Mouse (Mus musculus) liver, embryonic 11.5 days (tissue): ENCODE results near the gene Plp1. TPM values are rescaled to one million over a fixed set of nuclear protein-coding genes. Genes with fewer than 3 reads are reported as not detected.

Experiments used
- ATAC-seq: fragments of 200-750 bp; cut with Nextera tagmentation; replicated peaks from 2 replicates; pipeline ENCODE4 v1.8.0; 2017; ENCODE audit warnings: moderate number of reproducible peaks, mild to moderate bottlenecking, moderate TSS enrichment, moderate library complexity; ENCODE audit not compliant: low FRiP score
- DNase-seq: peaks from one replicate; pipeline ENCODE4 v3.0.0-alpha.2; 2017; ENCODE audit warnings: low spot score
- H3K27ac ChIP-seq: fragments of 300-500 bp; sonication (generic); 2 replicates; pipeline ENCODE4 v1.5.1; 2014; ENCODE audit warnings: mild to moderate bottlenecking, low read depth, low read length, control low read depth
- H3K27me3 ChIP-seq: fragments of 300-500 bp; sonication (generic); replicated peaks from 2 replicates; pipeline ENCODE4 v1.6.1; 2014; ENCODE audit warnings: low read length, mixed read lengths; ENCODE audit not compliant: control insufficient read depth, insufficient read depth
- H3K36me3 ChIP-seq: fragments of 300-500 bp; sonication (generic); 2 replicates; pipeline ENCODE4 v1.6.1; 2014; ENCODE audit warnings: mild to moderate bottlenecking, low read length, moderate library complexity, mixed read lengths; ENCODE audit not compliant: control insufficient read depth, insufficient read depth
- H3K4me1 ChIP-seq: fragments of 300-500 bp; sonication (generic); replicated peaks from 2 replicates; pipeline ENCODE4 v1.6.1; 2014; ENCODE audit warnings: low read length, mixed read lengths; ENCODE audit not compliant: control insufficient read depth, insufficient read depth
- H3K4me2 ChIP-seq: fragments of 300-500 bp; sonication (generic); 2 replicates; pipeline ENCODE4 v1.6.1; 2014; ENCODE audit warnings: mild to moderate bottlenecking, control low read depth, moderate library complexity
- H3K4me3 ChIP-seq: fragments of 300-500 bp; sonication (generic); 2 replicates; pipeline ENCODE4 v1.5.1; 2014; ENCODE audit warnings: low read depth, low read length, control low read depth
- H3K9ac ChIP-seq: fragments of 300-500 bp; sonication (generic); 2 replicates; pipeline ENCODE4 v1.6.1; 2014; ENCODE audit warnings: low read depth, low read length, control low read depth
- H3K9me3 ChIP-seq: fragments of 300-500 bp; sonication (generic); 2 replicates; pipeline ENCODE4 v1.6.1; 2016; ENCODE audit warnings: low read length, inconsistent platforms, mixed read lengths; ENCODE audit not compliant: control insufficient read depth
- WGBS: fragments of 180-500 bp; shearing (Covaris S2); extraction: QIAGEN DNeasy Blood & Tissue Kit; methylation state at CpG from one replicate; pipeline ENCODE4 v1.1.7; 2014; 5-methylcytosine and 5-hydroxymethylcytosine counted together
- polyA plus RNA-seq: library from polyadenylated mRNA; unstranded; fragments of >200 nt; fragmentation: Nextera tagmentation; extraction: Ambion mirVana; gene quantifications from 2 replicates; pipeline ENCODE4 v1.2.1, GENCODE M21; 2014

Gene Plp1
- polyA plus RNA-seq, 1 experiment from 2014 or later, result 7.2 TPM

DNA sequence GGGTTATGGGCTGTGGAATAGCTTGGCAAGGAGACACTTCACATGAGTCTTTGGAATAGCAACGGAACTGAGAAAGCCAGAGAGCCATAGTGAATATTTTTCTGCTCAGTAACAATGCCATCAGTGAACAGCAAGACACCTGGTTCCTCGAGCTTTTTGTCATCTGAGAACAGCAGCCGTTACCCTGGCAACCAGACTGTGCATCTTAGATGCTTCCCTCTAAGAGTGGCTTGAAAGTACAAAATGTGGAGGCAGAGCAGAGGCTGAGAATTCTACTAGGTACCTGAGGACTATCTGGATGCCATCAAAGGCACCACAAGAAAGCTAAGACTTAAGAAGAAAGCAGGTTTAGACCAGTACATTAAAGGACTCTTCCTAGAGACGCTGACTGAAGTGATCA lies 2.5 kb downstream of the Plp1 start:
- Histone ChIP-seq H3K27ac (no peak overlapping the region), H3K27me3 (no peaks in the 10 kb centered on the region; the same call in 1 of the 2 replicates), H3K4me1 (no peaks in the 10 kb centered on the region), H3K4me2 (no peak overlapping the region), H3K9ac (no peak overlapping the region), H3K36me3 (no peaks in the 10 kb centered on the region), H3K9me3 (no peaks in the 10 kb centered on the region), H3K4me3 (no peak overlapping the region)
- no peak for ATAC-seq
- 72% methylated on average over 4 of the region's 4 CpGs for WGBS
- no peak for DNase-seq

DNA sequence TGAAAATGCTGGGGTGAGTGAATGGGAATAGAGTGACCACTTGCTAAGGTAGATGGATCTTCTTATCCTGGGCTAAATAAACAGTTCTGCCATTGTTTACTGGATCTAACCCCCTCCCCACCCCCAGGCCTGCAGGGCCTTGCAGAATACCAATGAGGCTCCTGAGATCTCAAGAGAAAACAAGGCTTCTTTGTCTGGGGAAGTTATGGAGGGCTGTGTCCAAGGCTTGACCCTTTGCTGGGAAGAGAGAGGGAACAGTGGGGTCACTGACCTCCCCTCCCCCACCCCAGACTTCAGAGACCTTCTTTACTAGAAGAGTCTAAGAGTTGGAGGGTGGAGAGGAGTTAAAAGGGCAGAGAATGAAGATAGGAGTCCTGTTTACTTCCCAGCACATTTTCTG lies 6.1 kb downstream of the Plp1 start:
- H3K4me2 ChIP-seq, result no peak overlapping the region
- H3K4me1 ChIP-seq, result no peaks in the 10 kb centered on the region
- H3K9me3 ChIP-seq, result no peaks in the 10 kb centered on the region
- no peak overlapping the region for H3K9ac ChIP-seq
- no peak overlapping the region for H3K4me3 ChIP-seq
- DNase-seq (no peak), ATAC-seq (no peak)
- H3K27ac ChIP-seq, result no peak overlapping the region
- H3K36me3 ChIP-seq, result no peaks in the 10 kb centered on the region
- no peaks in the 10 kb centered on the region for H3K27me3 ChIP-seq

DNA sequence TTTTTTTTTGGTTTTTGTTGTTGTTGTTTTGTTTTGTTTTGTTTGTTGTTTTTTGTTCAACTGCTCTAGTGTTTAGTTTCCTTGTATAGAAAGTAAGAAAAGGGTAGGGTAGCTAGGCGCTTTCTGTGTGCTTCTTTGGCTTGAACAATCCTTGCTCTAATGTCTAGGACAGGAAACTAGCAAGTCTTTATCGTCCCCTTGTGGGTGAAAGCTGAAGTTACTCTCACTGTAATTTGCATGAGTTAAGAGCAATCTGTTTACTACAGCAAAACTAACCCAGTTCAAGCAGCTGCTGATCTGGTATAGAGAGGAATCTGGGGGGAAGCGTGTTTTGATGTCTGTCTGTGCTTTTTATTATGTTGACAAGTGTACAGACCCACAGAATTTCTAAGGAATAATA lies 27.8 kb downstream of the Plp1 start:
- 30% methylated on average over 3 of the region's 3 CpGs for WGBS
- no peaks in the 10 kb centered on the region for H3K36me3 ChIP-seq
- DNase-seq (no peak), ATAC-seq (no peak)
- H3K4me2 ChIP-seq, result no peak overlapping the region
- H3K9ac ChIP-seq, result no peak overlapping the region
- H3K4me3 ChIP-seq, result no peak overlapping the region
- no peak overlapping the region for H3K27ac ChIP-seq
- no peaks in the 10 kb centered on the region for H3K4me1 ChIP-seq
- H3K9me3 ChIP-seq, result no peaks in the 10 kb centered on the region
- no peaks in the 10 kb centered on the region; the same call in 1 of the 2 replicates for H3K27me3 ChIP-seq

DNA sequence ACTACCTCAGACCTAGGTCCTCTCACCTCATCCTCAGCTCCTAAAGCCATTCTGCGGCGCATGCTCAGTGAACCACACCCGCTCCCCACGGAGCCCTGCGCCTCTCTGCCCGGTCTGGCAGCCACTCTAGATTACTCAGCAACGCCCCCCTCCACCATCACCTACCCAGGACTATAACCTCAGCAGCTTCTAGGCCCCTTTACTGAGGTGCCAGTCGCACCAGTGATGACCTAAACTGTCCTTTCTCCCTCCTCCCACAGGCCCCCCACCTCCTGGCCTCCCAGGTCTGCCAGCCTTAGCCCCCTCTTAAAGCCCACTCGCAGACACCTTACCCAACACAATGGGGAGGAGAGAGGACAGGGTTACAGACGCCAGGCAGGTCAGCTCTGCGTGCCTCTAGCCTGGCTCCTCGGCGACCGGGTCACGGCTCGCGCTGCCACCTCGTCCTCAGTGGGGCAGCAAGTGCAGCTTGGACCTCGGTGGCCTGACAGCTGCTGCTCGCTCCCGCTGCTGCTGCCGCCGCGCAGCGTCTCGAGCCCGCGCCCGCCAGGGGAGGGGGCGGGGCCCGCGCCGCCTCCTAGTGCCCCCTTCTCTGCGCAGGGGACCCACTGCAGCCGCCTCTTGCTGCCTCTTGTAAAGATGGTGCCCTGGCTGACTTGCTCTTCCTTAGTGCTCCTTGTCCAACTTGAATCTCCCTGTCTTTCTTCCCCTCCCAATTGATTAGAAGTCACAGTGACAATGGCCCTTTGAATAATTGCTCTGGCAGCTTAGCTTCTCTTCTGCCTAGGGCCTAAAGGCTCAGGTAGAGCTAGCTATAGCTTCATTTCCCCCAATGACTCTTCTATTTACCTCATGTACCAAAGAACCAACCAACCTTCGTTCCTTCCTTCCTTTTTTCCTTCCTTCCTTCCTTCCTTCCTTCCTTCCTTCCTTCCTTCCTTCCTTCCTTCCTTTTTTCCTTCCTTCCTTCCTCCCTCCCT lies 45.9 kb downstream of the Plp1 start, which contains the start of gene Rab9b:
Rab9b (minus strand) TSS at position 695 of the 980 bp plus-strand sequence.
- Histone ChIP-seq H3K36me3 (no peaks in the 10 kb centered on the region), H3K9ac (no peak within 1 kb of the TSS), H3K27me3 (0 out of 2 replicates have a peak, but pooled peaks cover 5% of the 10 kb centered on the region), H3K27ac (no peak within 1 kb of the TSS), H3K4me2 (peak within 1 kb of the TSS; percentile 76), H3K9me3 (no peaks in the 10 kb centered on the region), H3K4me3 (peak within 1 kb of the TSS; percentile 47), H3K4me1 (no peaks in the 10 kb centered on the region)
- ATAC-seq (peak; percentile 23; the same call in 1 of the 2 replicates), DNase-seq (peak; percentile 33)
- WGBS, result 15% methylated on average over 36 of the region's 36 CpGs

Other genes starting within 250 kb of the Plp1 start
- 1.6 and 1.9 TPM in 2 replicates for gene Tceal3, start 231.8 kb upstream of the Plp1 start, polyA plus RNA-seq
- gene Tceal1, start 114.7 kb upstream of the Plp1 start, polyA plus RNA-seq, result 2.9 and 3.5 TPM in 2 replicates
- 419 and 436 TPM in 2 replicates for gene Morf4l2, start 79.0 kb upstream of the Plp1 start, polyA plus RNA-seq
- 0.15 TPM in 1 of 2 replicates, not detected in the other for gene Glra4, start 42.5 kb upstream of the Plp1 start, polyA plus RNA-seq
- gene Rab9b, start 46.1 kb downstream of the Plp1 start, polyA plus RNA-seq, result not detected in 2 replicates
- not detected in 2 replicates for gene H2bfm, start 104.7 kb downstream of the Plp1 start, polyA plus RNA-seq
- gene Tmsb15b2, start 152.8 kb downstream of the Plp1 start, polyA plus RNA-seq, result 14.5 and 21.1 TPM in 2 replicates
- 1.8 and 2.8 TPM in 2 replicates for gene Tmsb15l, start 154.2 kb downstream of the Plp1 start, polyA plus RNA-seq
- gene Tmsb15b1, start 154.2 kb downstream of the Plp1 start, polyA plus RNA-seq, result 6.2 and 8.4 TPM in 2 replicates
- 2.6 and 3.0 TPM in 2 replicates for gene Zcchc18, start 170.5 kb downstream of the Plp1 start, polyA plus RNA-seq
- gene Slc25a53, start 215.6 kb downstream of the Plp1 start, polyA plus RNA-seq, result 3.7 and 5.0 TPM in 2 replicates
- gene Fam199x, start 226.9 kb downstream of the Plp1 start, polyA plus RNA-seq, result 4.2 and 4.9 TPM in 2 replicates